Mouse (Mus musculus) embryonic facial prominence, embryonic 10.5 days (tissue): ENCODE measurements at regions not wholly inside any gene's neighbourhood (a gene's known extent, or its start where the extent isn't known, plus 50 kb on each side); places are given as distances from the start of the nearest gene placed in this dataset.

Source experiments
- DNase-seq: peaks from one replicate; pipeline ENCODE4 v3.0.0-alpha.2; 2017; ENCODE audit warnings: low spot score
- H3K27ac ChIP-seq: fragments of 300-500 bp; sonication (generic); replicated peaks from 2 replicates; pipeline ENCODE4 v1.5.1; 2016; ENCODE audit warnings: mild to moderate bottlenecking
- H3K27me3 ChIP-seq: fragments of 300-500 bp; sonication (generic); replicated peaks from 2 replicates; pipeline ENCODE4 v1.6.1; 2016; ENCODE audit warnings: low read depth, mild to moderate bottlenecking; ENCODE audit not compliant: poor library complexity, severe bottlenecking
- H3K36me3 ChIP-seq: fragments of 300-500 bp; sonication (generic); replicated peaks from 2 replicates; pipeline ENCODE4 v1.6.1; 2016; ENCODE audit warnings: mild to moderate bottlenecking, moderate library complexity
- H3K4me1 ChIP-seq: fragments of 300-500 bp; sonication (generic); 2 replicates; pipeline ENCODE4 v1.6.1; 2016
- H3K4me3 ChIP-seq: fragments of 300-500 bp; sonication (generic); 2 replicates; pipeline ENCODE4 v1.5.1; 2016; ENCODE audit warnings: mild to moderate bottlenecking, moderate library complexity
- H3K9me3 ChIP-seq: fragments of 300-500 bp; sonication (generic); 2 replicates; pipeline ENCODE4 v1.6.1; 2016; ENCODE audit warnings: mild to moderate bottlenecking
- WGBS: fragments of 180-500 bp; shearing (Covaris S2); methylation state at CpG from one replicate; pipeline ENCODE4 v1.1.7; 2016; 5-methylcytosine and 5-hydroxymethylcytosine counted together

DNA sequence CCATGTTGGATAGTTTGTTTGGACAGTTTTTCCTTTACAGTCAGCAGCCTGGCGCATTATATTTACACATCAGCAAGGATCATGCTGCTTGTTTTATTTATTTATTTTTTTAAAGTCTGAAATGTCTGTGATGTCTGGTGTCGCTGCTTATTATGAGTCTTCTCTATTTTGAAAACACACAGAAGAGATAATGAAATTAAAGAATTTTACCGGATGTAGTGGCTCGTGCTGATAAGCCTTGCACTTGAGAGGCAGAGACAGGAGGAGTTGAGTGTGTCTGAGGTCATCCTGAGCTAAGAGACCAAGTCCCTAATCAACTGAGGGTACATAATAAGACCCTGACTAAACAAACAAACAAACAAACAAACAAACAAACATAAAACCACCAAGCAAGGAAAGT is 402.6 kb upstream of the Slc30a5 start:
- no peaks in the 10 kb centered on the region for H3K9me3 ChIP-seq
- WGBS = 87% methylated on average over 4 of the region's 4 CpGs
- peaks cover 11% of the 10 kb centered on the region for H3K4me1 ChIP-seq
- DNase-seq = no peak
- no peaks in the 10 kb centered on the region for H3K36me3 ChIP-seq
- no peak overlapping the region for H3K4me3 ChIP-seq
- H3K27ac ChIP-seq = no peak overlapping the region
- peaks cover 3% of the 10 kb centered on the region; the same call in 1 of the 2 replicates for H3K27me3 ChIP-seq

DNA sequence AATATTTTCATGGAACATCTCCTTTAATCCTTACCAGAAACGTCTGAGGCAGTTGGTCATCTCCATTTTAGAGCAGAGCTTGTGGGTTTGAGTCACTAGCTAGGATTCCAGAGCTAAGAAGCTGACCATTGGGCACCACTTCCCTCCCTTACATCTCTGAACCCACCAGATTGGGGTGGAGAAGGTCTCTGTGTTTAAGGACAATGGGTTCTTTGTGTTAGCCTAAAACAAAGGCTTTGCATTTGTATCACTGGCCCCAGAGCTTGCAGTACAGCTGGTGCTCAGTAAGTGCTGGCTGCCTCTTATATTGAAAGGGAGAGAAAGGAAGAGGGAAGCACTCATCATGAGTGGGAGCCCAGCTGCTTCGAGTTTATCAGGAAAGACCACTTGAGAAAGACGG is 401.9 kb upstream of the Slc30a5 start:
- H3K27me3 ChIP-seq = peaks cover 3% of the 10 kb centered on the region; the same call in 1 of the 2 replicates
- peaks cover 11% of the 10 kb centered on the region for H3K4me1 ChIP-seq
- H3K27ac ChIP-seq = no peak overlapping the region
- H3K4me3 ChIP-seq = no peak overlapping the region
- no peak for DNase-seq
- WGBS = 34% methylated on average over 3 of the region's 3 CpGs
- H3K36me3 ChIP-seq = no peaks in the 10 kb centered on the region
- no peaks in the 10 kb centered on the region for H3K9me3 ChIP-seq

DNA sequence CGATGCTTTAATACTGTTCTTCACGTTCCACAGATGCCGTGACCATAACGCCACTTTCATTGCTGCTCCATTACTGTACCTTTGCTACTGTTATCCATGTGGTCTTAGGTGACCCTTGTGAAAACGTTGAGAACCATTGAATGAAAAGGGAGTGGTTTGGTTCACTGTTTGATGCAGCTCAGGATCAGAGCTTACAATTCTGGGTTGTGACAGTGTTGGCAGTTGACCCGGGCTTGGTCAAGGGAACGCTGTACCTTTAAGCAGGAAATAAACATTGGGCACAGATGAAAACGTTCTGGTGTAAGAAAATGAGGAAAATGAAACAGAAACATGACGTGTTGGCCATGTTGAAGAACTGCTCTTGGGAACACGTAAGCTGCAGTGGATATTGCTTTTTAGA is 401.3 kb upstream of the Slc30a5 start:
- Histone ChIP-seq H3K27me3 (peaks cover 3% of the 10 kb centered on the region; the same call in 1 of the 2 replicates), H3K36me3 (no peaks in the 10 kb centered on the region), H3K4me3 (no peak overlapping the region), H3K4me1 (peaks cover 11% of the 10 kb centered on the region), H3K9me3 (no peaks in the 10 kb centered on the region), H3K27ac (no peak overlapping the region)
- no peak for DNase-seq
- WGBS = 75% methylated on average over 10 of the region's 10 CpGs

DNA sequence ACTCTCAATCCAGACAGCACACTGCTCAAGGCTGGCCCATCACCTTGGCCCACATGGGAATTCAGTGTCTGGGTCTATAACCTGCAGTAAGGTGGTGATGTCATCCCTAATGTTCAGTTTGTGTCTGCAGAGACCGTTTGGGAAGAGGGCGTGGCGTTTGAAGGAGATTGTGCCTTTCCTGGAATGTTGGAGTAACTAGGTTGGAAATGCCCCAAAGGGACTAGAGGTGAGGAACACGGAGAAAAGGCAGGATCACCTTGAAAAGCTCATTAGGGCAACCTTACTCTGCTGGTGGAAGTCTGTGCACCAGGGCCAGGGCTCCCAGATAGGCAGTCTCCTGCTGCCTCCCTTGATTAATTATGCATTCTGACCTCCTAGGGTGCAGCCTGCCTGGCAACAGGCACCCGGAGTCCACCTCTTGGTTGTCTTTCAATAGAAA is 400.6 kb upstream of the Slc30a5 start:
- no peak overlapping the region for H3K27ac ChIP-seq
- H3K27me3 ChIP-seq = peaks cover 3% of the 10 kb centered on the region; the same call in 1 of the 2 replicates
- no peaks in the 10 kb centered on the region for H3K36me3 ChIP-seq
- peaks cover 11% of the 10 kb centered on the region for H3K4me1 ChIP-seq
- DNase-seq = no peak
- H3K4me3 ChIP-seq = no peak overlapping the region
- 31% methylated on average over 5 of the region's 5 CpGs for WGBS
- no peaks in the 10 kb centered on the region for H3K9me3 ChIP-seq

DNA sequence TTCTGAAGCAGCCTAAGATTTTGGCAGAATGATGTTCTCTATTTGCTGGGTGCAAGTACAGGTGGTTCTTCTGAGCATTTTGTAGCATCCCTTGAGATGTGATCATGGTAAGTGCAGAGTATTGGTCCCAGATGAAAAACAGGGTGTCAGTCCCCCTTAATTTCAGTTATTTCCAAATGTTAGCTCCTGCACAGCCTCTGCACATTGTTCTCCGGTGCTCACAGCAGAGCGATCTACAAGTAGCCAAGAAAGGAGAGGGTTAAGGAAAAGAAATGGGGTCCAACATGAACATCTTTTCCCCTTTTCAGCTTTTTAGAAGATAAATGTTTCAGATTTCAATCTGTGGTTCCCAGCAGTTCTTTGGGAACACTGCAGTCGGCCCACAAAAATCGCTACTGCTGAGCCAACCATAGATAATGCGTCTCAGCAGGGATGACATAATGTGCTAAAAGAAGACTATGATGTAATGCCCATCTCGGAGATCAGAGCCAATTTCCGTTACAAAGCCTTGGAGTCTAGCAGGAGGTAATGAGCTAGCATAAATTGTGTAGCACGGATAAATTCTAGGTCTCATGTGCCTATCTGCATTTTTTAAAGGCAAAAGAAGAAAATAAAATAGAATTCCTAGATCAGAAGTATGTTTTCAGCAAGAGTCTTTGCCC is 400.1 kb upstream of the Slc30a5 start:
- H3K36me3 ChIP-seq = no peaks in the 10 kb centered on the region
- peaks cover 3% of the 10 kb centered on the region; the same call in 1 of the 2 replicates for H3K27me3 ChIP-seq
- no peaks in the 10 kb centered on the region for H3K9me3 ChIP-seq
- WGBS = 57% methylated on average over 8 of the region's 8 CpGs
- DNase-seq = no peak
- peaks cover 11% of the 10 kb centered on the region for H3K4me1 ChIP-seq
- no peak overlapping the region for H3K27ac ChIP-seq
- no peak overlapping the region for H3K4me3 ChIP-seq

DNA sequence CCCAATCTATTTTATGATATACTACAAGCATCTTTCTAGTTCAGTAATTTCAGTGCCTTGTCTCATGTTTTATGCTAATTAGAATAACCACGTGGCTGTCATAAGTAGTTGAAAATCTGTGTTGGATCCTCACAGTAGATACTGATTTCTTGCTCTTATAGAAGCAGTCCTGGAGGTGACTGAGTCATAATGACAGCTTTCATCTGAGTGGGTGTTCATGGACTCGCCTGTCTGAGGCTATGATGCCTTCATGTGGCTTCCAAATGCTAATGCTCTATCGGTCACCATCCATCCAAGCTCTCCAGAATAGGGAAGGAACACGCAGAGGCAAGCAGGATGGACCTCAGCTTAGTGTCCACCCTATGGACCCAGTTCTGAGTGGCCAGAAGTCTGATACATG is 396.6 kb upstream of the Slc30a5 start:
- H3K36me3 ChIP-seq = no peaks in the 10 kb centered on the region
- H3K27ac ChIP-seq = no peak overlapping the region
- H3K9me3 ChIP-seq = no peaks in the 10 kb centered on the region
- H3K4me3 ChIP-seq = no peak overlapping the region
- peaks cover 11% of the 10 kb centered on the region for H3K4me1 ChIP-seq
- no peak for DNase-seq
- 87% methylated on average over 4 of the region's 4 CpGs for WGBS
- H3K27me3 ChIP-seq = peaks cover 3% of the 10 kb centered on the region; the same call in 1 of the 2 replicates

DNA sequence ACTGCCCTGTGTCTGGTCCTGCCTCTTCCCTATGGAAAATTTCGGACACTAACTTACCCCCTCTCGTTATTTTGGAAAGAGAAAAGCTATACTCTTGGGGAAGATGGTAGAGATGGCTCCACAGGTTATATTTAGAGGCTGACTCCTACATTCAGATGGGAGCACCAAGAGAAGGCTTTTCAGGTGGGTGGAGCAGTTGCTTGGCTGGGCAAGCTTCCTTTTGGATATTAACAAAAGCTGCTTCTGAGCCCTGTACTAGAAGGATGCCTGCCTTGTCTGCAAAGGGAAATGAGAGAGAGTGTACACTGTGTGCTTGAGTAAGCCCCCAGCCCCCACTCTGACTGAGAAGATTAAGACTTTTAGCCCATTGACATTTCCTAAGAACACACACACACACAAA is 392.1 kb upstream of the Slc30a5 start:
- Histone ChIP-seq H3K4me1 (no peaks in the 10 kb centered on the region), H3K36me3 (no peaks in the 10 kb centered on the region), H3K27me3 (no peaks in the 10 kb centered on the region), H3K9me3 (no peaks in the 10 kb centered on the region), H3K27ac (no peak overlapping the region), H3K4me3 (no peak overlapping the region)
- DNase-seq = no peak
- WGBS = 84% methylated on average over 2 of the region's 2 CpGs

DNA sequence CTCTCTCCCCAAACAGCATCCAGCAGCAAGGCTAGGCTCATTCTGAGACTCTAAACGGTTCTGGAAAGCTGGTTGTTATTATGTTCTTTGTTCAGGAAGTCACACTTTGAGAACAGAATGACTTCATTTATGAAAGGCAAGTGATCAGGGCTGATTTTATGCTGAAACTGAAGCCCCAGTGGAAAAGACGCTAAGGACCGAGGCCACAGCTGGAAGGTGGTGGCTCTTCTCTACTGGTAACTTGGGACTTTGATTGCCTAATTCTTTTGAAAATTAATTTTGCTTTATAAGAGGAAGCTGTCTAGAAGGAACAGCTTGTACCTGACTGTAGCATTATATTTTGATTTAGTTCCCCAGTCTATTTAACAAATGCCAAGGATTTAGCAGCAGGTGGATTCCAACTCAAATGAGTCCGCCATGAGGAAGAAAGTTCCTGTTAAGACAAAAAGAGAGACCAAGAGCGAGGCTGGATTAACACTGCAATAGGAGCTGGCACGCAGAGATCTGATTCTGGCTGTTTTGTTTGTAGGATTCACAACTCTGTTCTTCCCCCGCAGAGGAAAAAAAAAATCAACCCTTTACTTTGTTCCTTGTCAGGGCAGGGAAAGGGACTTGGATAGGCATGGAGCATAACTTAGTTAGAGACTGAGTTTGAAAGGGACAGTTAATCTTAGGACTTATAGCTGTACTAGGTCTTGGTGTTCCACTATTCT is 388.3 kb upstream of the Slc30a5 start:
- 0 out of 2 replicates have a peak, but pooled peaks cover 2% of the 10 kb centered on the region for H3K4me1 ChIP-seq
- no peak overlapping the region for H3K27ac ChIP-seq
- no peaks in the 10 kb centered on the region for H3K36me3 ChIP-seq
- DNase-seq = no peak
- no peaks in the 10 kb centered on the region for H3K27me3 ChIP-seq
- 74% methylated on average over 7 of the region's 7 CpGs for WGBS
- H3K9me3 ChIP-seq = no peaks in the 10 kb centered on the region
- no peak overlapping the region for H3K4me3 ChIP-seq

DNA sequence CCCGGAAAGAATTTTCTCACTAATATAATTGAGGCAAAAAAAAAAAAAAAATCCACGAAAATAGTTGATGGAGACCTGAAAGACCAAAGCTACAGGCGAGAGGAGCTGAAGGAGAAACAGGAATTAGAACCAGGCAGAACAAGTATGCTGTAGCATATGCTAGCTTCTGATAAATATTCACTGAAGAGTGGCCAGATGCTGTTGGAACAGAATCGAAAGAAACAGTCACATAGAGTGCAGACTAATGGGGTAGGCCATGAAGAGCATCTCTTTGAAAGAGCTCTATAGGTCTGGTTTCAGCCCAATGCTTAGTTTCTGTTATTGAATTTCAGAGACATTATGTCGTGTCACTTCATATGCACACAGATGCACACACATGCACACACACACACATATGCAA is 386.3 kb upstream of the Slc30a5 start:
- Histone ChIP-seq H3K9me3 (no peaks in the 10 kb centered on the region), H3K4me3 (no peak overlapping the region), H3K36me3 (no peaks in the 10 kb centered on the region), H3K27me3 (no peaks in the 10 kb centered on the region), H3K27ac (no peak overlapping the region), H3K4me1 (peaks cover 17% of the 10 kb centered on the region)
- WGBS = 84% methylated on average over 5 of the region's 5 CpGs
- DNase-seq = no peak

DNA sequence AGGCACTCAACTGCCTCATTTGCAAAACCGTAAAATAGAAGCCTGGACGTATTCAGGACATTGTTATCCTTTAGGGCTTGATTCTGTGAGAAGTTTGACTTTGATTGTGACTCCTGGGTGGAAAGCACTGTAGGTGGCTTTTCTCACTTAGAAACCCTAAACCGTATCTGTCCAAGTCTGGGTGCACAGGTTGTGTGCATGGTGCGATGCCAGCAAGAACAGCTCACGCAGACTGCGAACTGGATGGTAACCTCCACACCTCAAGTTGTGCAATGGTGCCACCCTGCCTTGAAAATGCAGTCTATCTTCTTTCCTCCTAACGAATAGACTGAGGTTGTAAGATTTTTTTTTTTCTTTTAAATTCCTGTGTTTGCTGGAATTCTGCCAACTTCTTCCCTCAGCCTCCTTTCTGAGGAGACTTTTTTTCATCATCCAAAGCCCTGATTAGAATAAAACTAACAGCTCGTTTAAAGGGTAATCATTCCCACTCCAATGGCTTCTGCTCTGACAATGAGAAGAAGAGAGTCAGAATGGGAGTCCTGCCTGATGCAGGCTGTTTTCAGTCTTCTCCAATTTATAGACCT is 383.8 kb upstream of the Slc30a5 start:
- Histone ChIP-seq H3K27ac (no peak overlapping the region), H3K9me3 (no peaks in the 10 kb centered on the region), H3K27me3 (no peaks in the 10 kb centered on the region), H3K4me3 (no peak overlapping the region), H3K4me1 (peaks cover 28% of the 10 kb centered on the region), H3K36me3 (no peaks in the 10 kb centered on the region)
- 88% methylated on average over 8 of the region's 8 CpGs for WGBS
- DNase-seq = no peak

DNA sequence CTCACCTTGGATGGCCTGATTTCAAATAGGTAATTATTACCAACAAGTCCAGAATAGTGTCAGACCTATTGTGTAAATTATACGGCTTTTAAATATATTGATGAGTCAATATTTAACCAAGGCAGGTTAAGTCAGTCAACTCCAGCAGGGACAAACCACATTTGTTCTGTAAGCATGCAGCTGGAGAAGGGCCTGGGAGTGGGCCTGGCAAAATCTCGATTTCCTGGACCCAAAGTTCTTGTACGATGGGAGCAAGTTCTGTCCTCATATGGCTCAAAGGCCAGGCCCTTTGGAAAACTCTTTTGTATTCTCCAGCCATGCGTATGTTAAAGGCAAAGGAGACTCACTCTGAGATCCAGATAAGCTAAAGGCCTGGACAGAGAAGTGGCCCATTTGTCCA is 383.2 kb upstream of the Slc30a5 start:
- no peaks in the 10 kb centered on the region for H3K27me3 ChIP-seq
- 86% methylated on average over 4 of the region's 4 CpGs for WGBS
- H3K9me3 ChIP-seq = no peaks in the 10 kb centered on the region
- H3K4me3 ChIP-seq = no peak overlapping the region
- H3K36me3 ChIP-seq = no peaks in the 10 kb centered on the region
- no peak for DNase-seq
- peaks cover 28% of the 10 kb centered on the region for H3K4me1 ChIP-seq
- no peak overlapping the region for H3K27ac ChIP-seq

DNA sequence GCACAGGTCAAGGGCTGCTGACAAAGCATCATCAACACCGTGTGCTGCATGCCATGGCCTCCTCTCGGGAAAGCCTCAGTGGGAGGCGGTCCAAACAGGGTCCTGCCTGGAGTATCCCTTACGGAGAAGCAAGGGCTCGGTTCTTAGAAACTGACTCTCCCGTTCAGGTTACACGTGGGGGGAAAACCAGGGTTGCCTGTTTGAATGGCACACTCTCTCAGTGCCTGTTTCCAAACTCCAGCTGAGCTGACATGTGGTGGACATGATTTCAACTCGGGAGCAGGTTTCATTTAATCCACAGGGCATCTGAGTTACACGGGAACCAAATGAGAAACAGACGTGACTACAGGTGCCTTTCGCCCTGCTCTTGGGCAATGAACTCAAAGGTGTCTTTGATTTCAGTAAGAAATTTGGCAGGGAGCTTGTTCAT is 382.6 kb upstream of the Slc30a5 start:
- Histone ChIP-seq H3K4me3 (peak overlapping the region; percentile 26; the same call in 1 of the 2 replicates), H3K27ac (no peak overlapping the region), H3K36me3 (no peaks in the 10 kb centered on the region), H3K27me3 (no peaks in the 10 kb centered on the region), H3K9me3 (no peaks in the 10 kb centered on the region), H3K4me1 (peaks cover 28% of the 10 kb centered on the region)
- DNase-seq = peak; percentile 68
- 24% methylated on average over 11 of the region's 11 CpGs for WGBS
